Mouse (Mus musculus): ENCODE data around the gene Slc24a2.

Gene Slc24a2

DNA sequence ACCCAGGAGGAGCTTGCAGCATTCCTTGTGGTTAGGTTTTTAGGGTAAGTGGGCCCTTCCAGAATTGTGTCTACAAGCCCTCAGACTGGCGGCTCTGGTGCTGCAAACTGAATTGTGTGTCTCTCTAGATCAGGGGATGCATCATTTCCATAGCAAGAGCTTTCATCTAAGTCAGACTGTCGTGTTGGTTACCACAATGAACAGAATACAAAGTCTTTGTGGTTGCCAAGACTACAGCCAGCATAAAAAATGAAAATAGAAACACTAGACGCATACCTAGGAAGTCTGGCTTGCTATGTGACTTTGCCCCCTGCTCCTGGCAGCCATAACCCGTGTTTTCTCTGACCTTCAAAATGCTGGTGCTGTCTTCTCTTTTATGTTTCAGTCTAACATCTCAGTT is 114.6 kb downstream of the Slc24a2 start:
- no peak for DNase-seq (ENCODE audit: low spot score in 2 of 2)

DNA sequence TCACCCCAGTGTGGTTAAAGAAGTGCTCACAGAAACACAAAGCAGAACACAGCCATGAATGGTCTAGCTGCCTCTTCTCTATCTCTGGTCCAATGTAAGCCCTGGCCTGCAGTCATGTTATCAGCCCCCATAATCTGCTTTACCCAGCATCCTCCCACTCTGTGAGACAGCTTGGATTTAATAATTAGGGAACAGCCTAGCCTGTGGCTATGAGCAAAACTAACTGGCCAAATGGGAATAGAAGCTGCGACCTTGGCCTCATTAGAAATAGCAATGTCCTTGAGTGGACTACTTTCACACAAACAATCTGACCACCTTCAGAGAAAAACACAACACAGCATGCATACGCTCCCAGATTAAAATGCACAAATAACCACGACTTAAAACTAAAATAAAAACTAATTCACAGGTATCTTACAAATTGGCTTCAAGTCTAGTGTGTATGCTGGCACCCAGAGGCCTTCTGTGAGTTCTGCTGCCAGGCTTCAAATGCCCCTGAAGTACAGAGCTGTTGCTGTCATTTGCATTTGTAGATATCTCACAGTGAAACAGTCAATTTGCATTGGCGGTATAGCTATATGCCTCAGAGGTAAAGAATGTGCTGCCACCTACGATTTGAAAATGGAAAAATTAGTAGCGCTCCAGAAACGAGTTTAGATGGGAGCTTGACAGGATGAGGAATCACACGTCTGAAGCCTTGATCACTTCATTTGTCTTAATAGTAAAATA is 120.8 kb downstream of the Slc24a2 start:
- no peak for DNase-seq (ENCODE audit: low spot score in 2 of 2)

DNA sequence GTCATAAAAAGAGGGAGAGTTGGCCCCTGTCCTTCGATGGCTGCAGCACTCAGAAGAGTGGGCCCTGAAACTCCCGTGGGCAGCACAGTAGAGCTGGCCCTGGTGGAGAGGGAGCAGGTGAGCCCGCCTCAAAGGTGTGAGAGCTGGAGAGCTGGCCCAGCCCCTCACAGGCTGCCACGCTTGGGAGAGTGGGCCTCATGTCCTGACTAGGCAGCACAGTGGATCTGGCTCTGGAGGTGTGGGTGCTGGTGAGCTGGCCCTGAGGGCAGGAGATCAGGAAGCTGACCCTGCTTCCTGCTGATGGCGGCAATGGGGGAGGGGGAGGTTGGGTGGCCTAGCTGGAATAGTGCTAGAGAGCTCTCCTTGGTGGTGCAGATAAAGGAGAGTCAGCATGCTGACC is 129.3 kb downstream of the Slc24a2 start:
- no peak for DNase-seq (ENCODE audit: low spot score in 2 of 2)

DNA sequence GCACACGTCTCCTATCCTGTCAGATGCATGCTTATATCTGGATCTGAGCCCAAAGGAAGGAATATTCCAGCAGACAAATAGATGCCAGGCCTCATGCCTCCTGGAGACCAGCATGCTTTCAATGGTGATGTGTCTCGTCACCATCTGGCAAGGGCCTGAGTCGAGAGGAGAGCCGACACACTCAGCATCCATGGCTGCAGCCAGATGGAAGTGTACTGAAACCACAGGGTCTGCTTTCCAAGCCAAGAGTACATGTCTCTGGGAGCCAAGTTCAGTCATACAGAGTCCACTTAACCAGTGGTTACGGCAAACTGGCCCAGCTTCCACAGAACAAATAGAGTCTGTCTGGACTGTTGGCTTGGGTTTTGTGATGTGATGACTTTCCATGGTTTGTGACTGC is 134.1 kb downstream of the Slc24a2 start:
- peak in 1 of 2 experiments; percentile 3 for DNase-seq (ENCODE audit: low spot score in 2 of 2)

DNA sequence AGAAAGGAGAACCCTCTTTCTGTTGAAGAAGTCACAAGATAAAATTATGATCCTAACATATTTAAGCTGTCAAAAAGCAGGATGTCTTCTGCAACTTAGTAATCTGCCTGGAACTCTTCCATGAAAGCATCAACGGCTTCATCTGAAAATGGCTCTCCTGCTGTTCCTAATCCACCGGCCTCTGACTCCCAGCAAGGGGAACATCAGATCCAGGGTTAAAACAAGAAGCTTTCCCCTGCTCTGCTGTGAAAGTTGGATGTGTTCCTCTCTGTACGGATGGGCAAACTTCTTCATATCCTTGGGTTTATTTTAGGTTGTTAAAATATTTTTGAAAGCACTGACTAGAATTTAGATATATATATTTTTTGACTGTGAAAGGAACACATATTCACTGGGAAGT is 136.7 kb downstream of the Slc24a2 start:
- no peak for DNase-seq (ENCODE audit: low spot score in 2 of 2)

DNA sequence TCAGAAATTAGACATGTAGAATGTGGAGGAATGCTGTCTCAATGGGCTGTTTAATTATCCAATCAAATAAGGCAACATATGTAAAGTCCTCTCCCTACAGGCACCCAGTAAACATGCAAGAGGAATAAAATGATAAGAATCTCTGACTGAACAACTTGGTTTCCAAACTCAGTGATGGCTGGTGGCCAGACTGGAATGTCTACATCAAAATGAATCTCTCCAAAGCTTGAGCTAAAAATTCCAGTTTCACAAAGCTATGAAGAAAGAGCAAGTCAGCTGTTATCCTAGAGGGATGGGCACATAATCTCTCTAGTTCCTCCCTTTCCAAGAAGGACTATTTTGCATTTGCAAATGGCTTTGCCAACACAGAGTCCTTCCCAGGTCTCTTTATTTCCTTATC is 139.4 kb downstream of the Slc24a2 start:
- DNase-seq (ENCODE audit: low spot score in 2 of 2) = peak in 1 of 2 experiments; percentile 13

DNA sequence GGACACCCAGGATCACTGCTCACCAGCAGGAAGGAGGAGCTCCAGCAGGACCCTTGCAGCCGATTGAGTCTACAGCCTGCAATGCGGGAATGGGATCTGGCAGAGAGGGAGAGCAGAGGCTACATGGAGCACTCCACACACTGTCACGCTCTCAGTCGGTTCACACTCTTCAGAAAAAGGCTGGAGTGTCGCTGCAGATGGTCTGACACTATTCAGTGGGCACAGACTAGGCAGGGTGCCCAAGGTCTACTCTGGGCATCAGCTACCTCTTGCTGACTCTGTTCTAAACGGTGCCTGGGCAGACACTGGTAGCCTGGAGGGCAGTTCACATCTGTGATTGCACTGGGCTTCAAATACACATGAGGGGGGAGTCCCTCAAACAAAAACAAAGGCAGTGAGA is 141.6 kb downstream of the Slc24a2 start:
- DNase-seq (ENCODE audit: low spot score in 2 of 2) = no peak

DNA sequence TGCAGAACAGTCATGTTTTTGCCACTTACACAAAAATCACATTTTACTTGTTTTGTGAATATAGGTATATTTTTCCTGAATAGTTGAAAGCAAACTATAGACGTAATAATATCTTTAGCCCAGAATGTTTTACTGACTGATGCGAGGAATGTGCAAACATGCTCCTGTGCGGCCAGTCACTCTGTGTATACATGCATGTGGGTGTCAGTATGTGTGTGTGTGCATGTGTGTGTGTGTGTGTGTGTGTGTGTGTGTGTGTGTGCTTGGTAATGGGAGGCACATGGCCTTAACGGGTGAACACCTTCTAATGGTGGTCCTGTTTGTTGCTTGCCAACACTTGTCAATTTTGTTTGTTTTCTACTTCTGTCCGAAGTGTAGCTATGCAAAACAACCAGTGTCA is 142.7 kb downstream of the Slc24a2 start:
- DNase-seq (ENCODE audit: low spot score in 2 of 2) = no peak

DNA sequence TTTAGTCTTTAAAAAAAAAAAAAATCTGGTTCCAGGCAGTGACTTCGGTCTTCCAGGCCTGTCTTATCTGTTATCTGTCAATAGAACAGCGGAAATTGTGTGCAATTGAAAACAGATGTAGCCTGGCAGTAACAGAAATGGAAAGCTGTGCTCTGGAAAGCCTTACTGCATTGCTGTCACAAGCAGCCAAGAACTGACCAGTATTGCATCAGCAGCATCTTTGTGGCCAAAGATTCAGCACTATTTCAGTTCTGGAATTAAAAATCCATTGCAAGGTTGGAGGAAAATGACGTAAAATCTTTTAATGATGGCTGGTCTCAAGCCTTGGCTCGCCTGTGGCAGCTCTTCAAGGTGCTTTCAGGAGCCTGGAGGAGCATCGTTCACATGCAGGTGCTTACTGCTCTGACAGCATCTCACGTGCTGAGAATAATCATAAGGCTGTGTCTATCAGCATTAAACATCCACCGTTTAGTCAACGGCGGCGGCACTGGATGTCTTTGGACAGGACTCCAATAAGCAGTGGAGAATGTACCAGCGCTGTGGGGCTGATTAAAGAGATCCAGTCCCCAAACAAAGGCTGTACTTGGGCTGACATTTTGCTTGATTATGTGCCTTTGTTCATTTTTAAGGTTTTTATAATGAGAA is 143.2 kb downstream of the Slc24a2 start:
- peak; percentile 2 to 30 for DNase-seq (ENCODE audit: low spot score in 2 of 2)

DNA sequence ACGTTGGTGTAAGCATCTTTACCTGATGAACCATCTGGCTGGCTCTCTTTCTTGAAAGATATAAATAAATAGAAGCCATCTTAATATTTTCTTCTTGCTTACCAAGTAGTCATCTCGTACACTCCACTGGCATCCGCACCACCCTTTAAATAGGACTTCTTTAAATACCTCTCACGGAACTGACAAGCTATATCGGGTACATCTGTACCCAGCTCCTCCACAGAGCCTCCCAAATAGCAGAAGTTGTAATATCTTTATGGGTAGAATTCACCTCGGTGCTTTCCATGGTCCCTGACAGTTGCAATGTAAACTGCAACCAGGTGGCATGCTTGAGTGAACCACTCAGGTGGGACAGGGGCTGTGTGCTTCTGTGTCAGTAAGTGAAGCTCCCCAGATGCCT is 149.0 kb downstream of the Slc24a2 start:
- DNase-seq (ENCODE audit: low spot score in 2 of 2) = no peak

DNA sequence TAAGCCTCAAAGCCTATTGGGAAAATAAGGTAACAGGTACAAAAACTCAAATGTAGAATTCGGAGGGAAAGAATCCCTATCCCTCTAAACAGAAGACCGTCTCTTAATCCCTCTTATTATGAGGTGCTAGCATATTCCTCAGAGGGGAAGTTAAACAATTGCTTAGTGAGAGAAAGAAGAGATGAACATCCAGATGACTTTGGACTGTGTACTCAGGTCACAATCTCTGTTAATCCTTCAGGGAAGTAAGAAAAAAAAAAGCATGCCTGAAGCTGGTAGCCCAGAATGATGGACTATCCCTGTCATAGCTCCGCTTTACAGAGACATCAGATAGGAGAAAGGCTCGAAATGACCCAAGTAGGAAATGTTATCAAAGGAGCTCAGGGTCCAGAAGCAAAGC is 151.0 kb downstream of the Slc24a2 start:
- DNase-seq (ENCODE audit: low spot score in 2 of 2) = no peak

DNA sequence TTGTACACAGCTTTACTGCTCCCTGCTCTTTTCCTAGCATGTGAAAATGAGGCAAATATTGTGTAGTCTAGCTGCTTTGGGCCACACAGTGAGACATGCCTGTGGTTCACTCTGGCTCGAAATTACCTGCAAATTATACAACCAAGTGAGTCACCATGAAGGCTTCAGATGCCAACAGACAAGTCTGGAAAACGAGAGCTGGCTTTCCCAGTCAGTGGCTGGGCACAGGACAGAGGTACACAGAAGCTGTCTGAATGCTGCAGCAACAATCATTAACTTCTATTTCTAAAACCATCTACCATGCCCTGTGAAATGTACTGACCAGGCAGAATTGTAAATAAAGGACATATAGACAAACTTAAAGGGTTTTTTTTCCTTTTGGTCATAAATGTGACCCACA is 151.6 kb downstream of the Slc24a2 start:
- no peak for DNase-seq (ENCODE audit: low spot score in 2 of 2)

DNA sequence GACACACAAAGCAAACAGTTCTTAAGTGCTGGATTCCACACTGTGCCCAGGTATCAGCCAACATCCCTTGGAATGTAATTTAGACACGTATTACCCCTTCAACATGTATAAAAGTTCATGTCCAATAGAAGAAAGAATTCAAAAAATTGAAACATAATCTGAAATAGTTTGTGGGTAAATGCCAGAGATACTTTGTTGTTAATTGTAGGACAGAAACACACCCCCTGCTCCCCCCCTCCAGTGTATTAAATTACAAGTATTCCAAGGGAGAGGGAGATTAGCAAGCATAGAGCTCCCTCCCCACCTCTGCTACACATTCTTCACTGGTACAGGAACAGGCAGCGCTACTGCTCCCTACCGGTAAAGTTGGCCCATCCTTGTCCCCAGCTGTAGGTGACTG is 154.5 kb downstream of the Slc24a2 start:
- no peak for DNase-seq (ENCODE audit: low spot score in 2 of 2)

DNA sequence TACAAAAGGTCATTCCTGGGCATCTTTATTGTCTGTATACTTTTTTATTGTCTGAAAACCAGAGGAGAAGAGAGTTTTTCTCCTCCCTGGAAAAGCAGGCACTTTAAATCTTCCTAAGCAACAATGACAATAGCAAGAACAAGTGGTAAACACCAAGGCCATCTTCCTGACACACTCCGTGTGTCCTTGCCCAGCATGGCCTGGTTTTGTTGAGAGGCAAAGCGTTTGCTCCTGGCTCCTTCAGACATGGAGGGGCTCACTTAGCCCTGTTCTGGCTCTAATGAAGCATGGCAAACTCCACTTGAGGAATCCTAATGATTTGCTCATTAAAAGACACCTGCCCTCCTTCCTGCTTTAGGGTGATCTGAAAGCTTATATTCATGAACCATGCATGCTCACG is 162.2 kb downstream of the Slc24a2 start:
- DNase-seq (ENCODE audit: low spot score in 2 of 2) = no peak

DNA sequence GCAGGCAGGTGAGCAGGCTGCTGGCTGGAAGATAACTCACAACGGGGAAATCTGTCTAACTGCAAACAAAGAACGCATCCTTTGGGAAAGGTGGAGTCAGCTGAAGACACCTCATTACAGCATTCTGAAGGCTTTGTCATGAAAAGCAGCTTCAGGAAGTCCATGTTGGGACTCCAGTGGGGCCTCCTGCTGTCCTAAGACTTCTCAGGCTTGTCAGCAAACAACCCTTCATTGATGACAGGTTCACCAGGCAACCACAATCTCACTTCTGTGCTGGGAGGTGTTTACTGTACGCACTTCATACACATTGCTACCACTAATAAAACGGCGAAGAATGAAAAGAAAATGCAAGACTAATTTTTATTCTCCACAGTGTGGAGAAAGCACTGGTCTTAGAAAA is 165.1 kb downstream of the Slc24a2 start:
- no peak for DNase-seq (ENCODE audit: low spot score in 2 of 2)

DNA sequence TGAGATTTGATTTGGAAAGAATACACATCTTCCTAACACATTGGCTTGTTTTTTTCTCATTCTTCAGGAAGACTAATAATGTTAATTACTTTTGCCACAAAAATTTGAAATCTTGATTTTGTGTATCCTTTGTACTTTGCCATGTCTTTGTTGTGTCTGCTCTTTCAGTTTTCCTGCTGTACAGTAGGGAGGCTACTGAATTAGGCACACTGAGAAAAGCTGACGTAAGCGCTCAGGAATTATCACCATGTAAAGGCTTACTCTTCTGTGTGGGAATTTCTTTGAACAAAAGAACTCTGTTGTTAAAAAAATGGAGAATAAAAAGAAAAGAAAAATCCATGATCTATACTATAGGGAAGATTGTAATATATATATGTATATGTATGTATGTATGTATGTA is 165.7 kb downstream of the Slc24a2 start:
- no peak for DNase-seq (ENCODE audit: low spot score in 2 of 2)

DNA sequence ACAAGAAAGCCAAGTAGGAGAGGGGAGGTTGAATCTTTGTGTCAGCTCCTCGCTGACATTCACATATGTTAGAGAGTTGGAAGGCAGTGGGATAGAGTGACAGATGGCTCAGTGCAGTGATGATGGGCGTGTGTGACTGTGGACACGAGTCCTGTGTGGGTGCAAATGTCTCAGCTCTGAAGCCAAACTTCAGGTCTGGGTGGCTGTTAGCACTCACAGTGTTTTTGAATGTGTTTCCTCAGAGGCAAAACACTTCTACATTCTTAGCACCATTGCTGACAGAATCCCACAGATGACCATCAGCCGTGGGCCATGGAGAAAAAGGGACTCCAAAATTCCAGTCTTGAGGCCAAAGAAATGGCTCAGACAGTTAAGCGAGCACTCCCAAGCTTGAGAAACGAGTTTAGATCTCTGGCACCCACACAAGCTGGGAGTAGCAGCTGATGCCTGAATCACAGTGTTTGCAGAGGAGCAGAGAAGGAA is 167.5 kb downstream of the Slc24a2 start:
- DNase-seq (ENCODE audit: low spot score in 2 of 2) = no peak

DNA sequence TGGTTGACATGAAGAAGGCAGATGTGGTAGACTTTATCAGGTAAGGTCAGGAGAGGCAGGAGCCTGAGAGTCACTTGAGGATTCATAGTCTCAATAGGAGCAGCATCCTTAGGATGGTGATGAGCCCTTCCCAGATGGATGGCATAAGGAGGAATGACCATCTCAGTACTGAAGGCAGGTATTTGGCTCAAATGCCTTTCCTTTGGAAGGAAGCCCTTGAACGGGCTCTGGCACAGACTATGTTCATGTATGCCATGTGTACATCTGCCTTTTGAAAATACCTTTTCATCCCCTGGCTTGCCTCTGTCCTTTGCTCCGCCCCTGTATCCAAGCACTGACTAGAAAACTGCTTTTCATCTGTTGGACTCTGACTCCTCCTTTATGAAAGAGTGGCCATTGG is 168.6 kb downstream of the Slc24a2 start:
- no peak for DNase-seq (ENCODE audit: low spot score in 2 of 2)

DNA sequence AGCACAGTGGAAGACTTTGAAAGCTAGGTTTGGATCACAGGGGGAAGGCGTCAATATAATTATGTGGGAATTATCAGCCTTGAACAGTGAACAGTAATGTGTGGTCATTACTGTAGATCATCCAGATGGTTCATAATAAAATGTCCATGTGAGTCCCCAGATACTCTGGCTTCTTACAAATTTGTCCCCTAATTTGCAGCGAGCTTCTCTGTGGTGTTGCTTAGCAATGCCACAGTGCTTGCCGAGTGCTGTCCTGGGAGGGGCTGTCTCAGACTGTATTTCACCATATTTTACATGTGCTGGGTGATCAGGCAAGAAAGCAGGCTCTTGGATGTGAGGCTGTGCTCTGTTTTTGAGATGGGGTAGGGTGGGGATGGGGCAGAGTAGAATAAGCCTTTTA is 172.7 kb downstream of the Slc24a2 start:
- DNase-seq (ENCODE audit: low spot score in 2 of 2) = no peak

DNA sequence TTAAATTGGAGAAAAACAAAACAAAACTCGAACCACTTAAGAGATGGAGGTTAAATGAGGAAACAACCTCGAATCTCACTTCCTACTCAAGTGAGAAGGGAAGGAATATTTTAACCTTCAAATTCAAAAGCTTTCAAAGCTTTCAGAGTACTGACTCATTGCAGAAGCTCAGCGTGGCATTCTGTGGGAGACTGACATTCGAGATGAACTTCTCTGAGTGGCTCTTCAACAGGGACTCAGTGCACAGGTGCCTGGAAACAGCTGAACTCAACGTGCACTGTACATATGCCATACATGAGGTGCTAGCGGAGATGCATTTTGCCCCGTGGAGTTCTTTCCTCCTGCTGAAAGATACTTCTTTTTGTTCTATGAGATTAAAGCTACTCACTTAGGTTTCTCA is 174.5 kb downstream of the Slc24a2 start:
- no peak for DNase-seq (ENCODE audit: low spot score in 2 of 2)

DNA sequence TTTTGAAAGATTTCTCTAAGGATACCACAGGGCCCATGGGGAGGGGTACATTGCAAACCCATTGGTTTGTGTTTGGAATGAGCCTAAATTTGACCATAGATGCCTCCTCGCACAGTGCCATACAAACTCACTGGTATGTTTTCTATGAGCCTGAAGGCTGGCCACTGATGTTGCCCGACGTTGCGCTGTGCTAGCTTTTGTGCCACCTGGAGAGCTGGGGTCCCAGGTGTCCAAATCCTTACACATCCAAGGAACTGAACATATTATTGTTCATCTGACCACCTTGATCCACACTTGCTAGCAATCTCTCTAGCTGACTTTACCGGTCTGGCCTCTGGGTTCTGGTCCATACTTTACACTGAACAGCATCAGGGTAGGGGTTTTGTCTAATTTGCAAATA is 177.4 kb downstream of the Slc24a2 start:
- no peak for DNase-seq (ENCODE audit: low spot score in 2 of 2)

DNA sequence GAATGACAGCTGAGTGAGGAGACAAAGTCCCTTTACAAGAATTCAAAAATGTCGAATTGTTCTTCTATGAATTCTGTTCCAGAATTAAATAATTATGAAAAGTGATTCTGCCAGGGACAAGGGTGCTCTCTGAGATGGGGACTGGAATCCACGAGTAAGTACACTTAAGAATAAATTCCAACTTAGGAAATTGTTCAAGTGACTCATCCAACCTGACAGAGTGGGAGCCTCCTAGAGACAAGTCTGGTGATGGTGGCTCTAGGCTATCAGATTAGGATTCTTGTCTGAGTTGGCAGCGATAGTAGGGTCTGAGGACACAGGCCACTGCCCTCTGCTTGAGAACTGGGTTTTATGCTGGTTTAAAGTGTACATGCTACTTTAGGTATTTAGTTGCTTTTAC is 181.2 kb downstream of the Slc24a2 start:
- no peak for DNase-seq (ENCODE audit: low spot score in 2 of 2)

DNA sequence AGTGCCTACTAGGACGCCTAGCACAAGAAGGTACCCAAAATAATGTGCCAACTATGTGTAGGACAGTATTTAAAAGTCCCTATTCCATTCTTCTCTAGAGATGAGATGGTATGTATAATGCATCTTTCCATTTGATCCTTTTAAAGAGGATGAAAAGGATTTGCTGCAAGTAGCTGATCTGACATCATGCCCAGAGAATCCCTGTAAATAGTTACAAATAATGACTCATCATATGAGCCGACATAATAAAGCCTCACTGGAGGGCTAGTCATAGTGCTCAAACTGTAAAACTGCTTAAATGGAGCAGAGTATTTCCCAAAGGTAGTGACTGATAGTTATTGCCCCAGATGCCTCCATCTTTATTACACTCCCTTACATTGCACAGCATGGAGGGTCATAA is 183.1 kb downstream of the Slc24a2 start:
- no peak for DNase-seq (ENCODE audit: low spot score in 2 of 2)

DNA sequence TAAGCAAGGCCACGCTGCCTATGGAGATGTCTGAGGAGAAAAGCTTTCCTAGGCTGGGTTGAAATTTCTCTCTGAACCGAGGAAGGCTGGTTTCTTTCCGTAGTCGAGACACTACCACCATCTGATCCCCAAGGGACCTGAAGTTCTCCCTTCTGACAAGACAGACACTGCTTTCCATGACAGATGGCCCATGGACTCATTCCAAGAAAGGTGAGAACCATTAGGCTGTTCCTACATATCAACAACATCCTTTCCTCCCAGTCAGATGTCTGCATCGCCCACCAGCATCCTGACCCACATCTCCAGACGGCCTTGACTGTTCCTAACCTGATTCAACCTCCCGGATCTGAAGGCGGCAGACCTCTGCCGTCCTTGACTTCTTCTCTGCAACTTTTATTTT is 187.0 kb downstream of the Slc24a2 start:
- DNase-seq (ENCODE audit: low spot score in 2 of 2) = no peak

All from urinary bladder, postnatal 36 days (tissue).